Mouse (Mus musculus) liver, adult 2 months (tissue): ENCODE data around the gene Ost4.

ENCODE experiments used
- CTCF ChIP-seq: fragments of 200-500 bp; IDR thresholded peaks from 2 replicates; pipeline ENCODE4 v1.5.1; 2011; ENCODE audit warnings: low read depth, low read length, control low read depth
- POLR2A ChIP-seq: fragments of 200-500 bp; IDR thresholded peaks from 2 replicates; pipeline ENCODE4 v1.6.1; 2011; ENCODE audit warnings: low read length, control low read depth; ENCODE audit not compliant: insufficient read depth; ENCODE audit errors: extremely low read depth

GRCm38 (mm10) chr5:30924614-30925013 is 17.0 kb upstream of the Ost4 start:
- TF ChIP-seq CTCF (no peak), POLR2A (no peak)
